Mouse (Mus musculus) hindbrain, embryonic 11.5 days (tissue): Measurements from ENCODE around the gene Celf2. TPM values are rescaled to one million over a fixed set of nuclear protein-coding genes. Genes with fewer than 3 reads are reported as not detected.
"Not testable (repeated sequence)": the region's sequence is repeated elsewhere in the genome, so short reads cannot be mapped to it uniquely, and the experiment has no call there.

Experiments
- ATAC-seq: fragments of 200-750 bp; cut with Nextera tagmentation; 2 replicates; pipeline ENCODE4 v1.8.0; 2017; ENCODE audit warnings: mild to moderate bottlenecking, moderate TSS enrichment, moderate library complexity; ENCODE audit not compliant: low FRiP score
- DNase-seq: peaks from one replicate; pipeline ENCODE4 v3.0.0-alpha.2; 2015; ENCODE audit warnings: low spot score
- H3K27ac ChIP-seq: fragments of 300-500 bp; sonication (generic); 2 replicates; pipeline ENCODE4 v1.5.1; 2014; ENCODE audit warnings: mild to moderate bottlenecking, low read depth, low read length
- H3K27me3 ChIP-seq: fragments of 300-500 bp; sonication (generic); 2 replicates; pipeline ENCODE4 v1.6.1; 2014; ENCODE audit warnings: mild to moderate bottlenecking, low read length, moderate library complexity, mixed read lengths; ENCODE audit not compliant: control insufficient read depth, insufficient read depth
- H3K36me3 ChIP-seq: fragments of 300-500 bp; sonication (generic); 2 replicates; pipeline ENCODE4 v1.6.1; 2014; ENCODE audit warnings: mild to moderate bottlenecking, low read length, moderate library complexity, mixed read lengths; ENCODE audit not compliant: control insufficient read depth, insufficient read depth
- H3K4me1 ChIP-seq: fragments of 300-500 bp; sonication (generic); replicated peaks from 2 replicates; pipeline ENCODE4 v1.6.1; 2014; ENCODE audit warnings: low read length, mixed read lengths; ENCODE audit not compliant: control insufficient read depth, insufficient read depth
- H3K4me2 ChIP-seq: fragments of 300-500 bp; sonication (generic); replicated peaks from 2 replicates; pipeline ENCODE4 v1.6.1; 2014; ENCODE audit warnings: mild to moderate bottlenecking, low read depth, low read length
- H3K4me3 ChIP-seq: fragments of 300-500 bp; sonication (generic); 2 replicates; pipeline ENCODE4 v1.5.1; 2014; ENCODE audit warnings: low read depth, low read length
- H3K9ac ChIP-seq: fragments of 300-500 bp; sonication (generic); 2 replicates; pipeline ENCODE4 v1.6.1; 2014; ENCODE audit warnings: low read depth, low read length
- H3K9me3 ChIP-seq: fragments of 300-500 bp; sonication (generic); 2 replicates; pipeline ENCODE4 v1.6.1; 2016; ENCODE audit warnings: low read length; ENCODE audit not compliant: control insufficient read depth
- WGBS: fragments of 180-500 bp; shearing (Covaris S2); extraction: QIAGEN DNeasy Blood & Tissue Kit; methylation state at CpG from one replicate; pipeline ENCODE4 v1.1.7; 2014; 5-methylcytosine and 5-hydroxymethylcytosine counted together
- polyA plus RNA-seq: library from polyadenylated mRNA; unstranded; fragments of >200 nt; fragmentation: Nextera tagmentation; extraction: Ambion mirVana; gene quantifications from 2 replicates; pipeline ENCODE4 v1.2.1, GENCODE M21; 2014

Gene Celf2
- polyA plus RNA-seq, 1 experiment from 2014 or later, result 82.4 TPM

GRCm38 (mm10) chr2:7273214-7273613 is 236.1 kb downstream of the Celf2 start:
- 59% methylated on average over 4 of the region's 4 CpGs for WGBS
- no peak for ATAC-seq
- no peaks in the 10 kb centered on the region for H3K9me3 ChIP-seq
- H3K9ac ChIP-seq, result no peak overlapping the region
- DNase-seq, result no peak
- no peak overlapping the region for H3K4me2 ChIP-seq
- H3K36me3 ChIP-seq, result no peaks in the 10 kb centered on the region
- H3K27me3 ChIP-seq, result no peaks in the 10 kb centered on the region
- H3K27ac ChIP-seq, result no peak overlapping the region
- no peak overlapping the region for H3K4me3 ChIP-seq
- H3K4me1 ChIP-seq, result no peaks in the 10 kb centered on the region

- H3K4me3 ChIP-seq, result no peak overlapping the region
- H3K9me3 ChIP-seq, result no peaks in the 10 kb centered on the region
- H3K4me2 ChIP-seq, result no peak overlapping the region
- ATAC-seq (no peak), DNase-seq (no peak)
- no peaks in the 10 kb centered on the region for H3K4me1 ChIP-seq
- H3K27me3 ChIP-seq, result no peaks in the 10 kb centered on the region
- no peaks in the 10 kb centered on the region for H3K36me3 ChIP-seq
- WGBS, result 84% methylated on average over 7 of the region's 7 CpGs
- H3K27ac ChIP-seq, result no peak overlapping the region
- H3K9ac ChIP-seq, result no peak overlapping the region
Observed at GRCm38 (mm10) chr2:7270051-7270450, 239.3 kb downstream of the Celf2 start.

- Histone ChIP-seq H3K4me1 (no peaks in the 10 kb centered on the region), H3K4me2 (no peak overlapping the region), H3K4me3 (no peak overlapping the region), H3K27me3 (no peaks in the 10 kb centered on the region), H3K9ac (no peak overlapping the region), H3K9me3 (no peaks in the 10 kb centered on the region), H3K27ac (no peak overlapping the region), H3K36me3 (no peaks in the 10 kb centered on the region)
- ATAC-seq (no peak), DNase-seq (no peak)
- WGBS, result 95% methylated on average over 4 of the region's 4 CpGs
Observed at GRCm38 (mm10) chr2:7267166-7267565, 242.2 kb downstream of the Celf2 start.

- not testable (repeated sequence) for H3K4me3 ChIP-seq, DNase-seq, H3K27me3 ChIP-seq
Observed at GRCm38 (mm10) chr2:7262668-7263067, 246.7 kb downstream of the Celf2 start.

GRCm38 (mm10) chr2:7260186-7260585 is 249.2 kb downstream of the Celf2 start:
- no peak for DNase-seq
- H3K27me3 ChIP-seq, result no peaks in the 10 kb centered on the region
- 88% methylated on average over 4 of the region's 4 CpGs for WGBS
- H3K27ac ChIP-seq, result no peak overlapping the region
- no peak overlapping the region for H3K9ac ChIP-seq
- ATAC-seq, result no peak
- no peak overlapping the region for H3K4me3 ChIP-seq
- H3K4me1 ChIP-seq, result no peaks in the 10 kb centered on the region
- no peaks in the 10 kb centered on the region for H3K36me3 ChIP-seq
- no peak overlapping the region for H3K4me2 ChIP-seq
- H3K9me3 ChIP-seq, result no peaks in the 10 kb centered on the region

More at GRCm38 (mm10) chr2:7262668-7263067, 246.7 kb downstream of the Celf2 start:
- H3K4me1 ChIP-seq, H3K36me3 ChIP-seq, H3K9me3 ChIP-seq, H3K4me2 ChIP-seq, ATAC-seq, H3K27ac ChIP-seq, H3K9ac ChIP-seq: not testable (repeated sequence)

- Histone ChIP-seq H3K27ac (no peak overlapping the region), H3K9ac (no peak overlapping the region), H3K4me1 (no peaks in the 10 kb centered on the region), H3K4me2 (no peak overlapping the region), H3K9me3 (no peaks in the 10 kb centered on the region), H3K4me3 (no peak overlapping the region), H3K27me3 (no peaks in the 10 kb centered on the region), H3K36me3 (no peaks in the 10 kb centered on the region)
- DNase-seq, result no peak
- ATAC-seq, result no peak
- WGBS, result 93% methylated on average over 4 of the region's 4 CpGs
Observed at GRCm38 (mm10) chr2:7259616-7260015, 249.7 kb downstream of the Celf2 start.

GRCm38 (mm10) chr2:7256023-7256422 is 253.3 kb downstream of the Celf2 start:
- H3K9me3 ChIP-seq, result no peaks in the 10 kb centered on the region
- WGBS, result 89% methylated on average over 1 of the region's 1 CpGs
- no peaks in the 10 kb centered on the region for H3K36me3 ChIP-seq
- no peak overlapping the region for H3K27ac ChIP-seq
- no peaks in the 10 kb centered on the region for H3K27me3 ChIP-seq
- ATAC-seq (no peak), DNase-seq (no peak)
- H3K4me3 ChIP-seq, result no peak overlapping the region
- no peak overlapping the region for H3K9ac ChIP-seq
- no peak overlapping the region for H3K4me2 ChIP-seq
- no peaks in the 10 kb centered on the region for H3K4me1 ChIP-seq

- no peaks in the 10 kb centered on the region for H3K4me1 ChIP-seq
- no peaks in the 10 kb centered on the region for H3K9me3 ChIP-seq
- no peak overlapping the region for H3K9ac ChIP-seq
- no peak overlapping the region for H3K27ac ChIP-seq
- H3K4me3 ChIP-seq, result no peak overlapping the region
- no peaks in the 10 kb centered on the region for H3K36me3 ChIP-seq
- no peak for DNase-seq
- WGBS, result 84% methylated on average over 3 of the region's 3 CpGs
- no peak for ATAC-seq
- H3K4me2 ChIP-seq, result no peak overlapping the region
- H3K27me3 ChIP-seq, result no peaks in the 10 kb centered on the region
Observed at GRCm38 (mm10) chr2:7255386-7255785, 254.0 kb downstream of the Celf2 start.

GRCm38 (mm10) chr2:7250314-7250713 is 259.0 kb downstream of the Celf2 start:
- Histone ChIP-seq H3K9ac (no peak overlapping the region), H3K4me2 (no peak overlapping the region), H3K9me3 (no peaks in the 10 kb centered on the region), H3K4me1 (no peaks in the 10 kb centered on the region), H3K4me3 (no peak overlapping the region), H3K27ac (no peak overlapping the region), H3K27me3 (no peaks in the 10 kb centered on the region), H3K36me3 (no peaks in the 10 kb centered on the region)
- WGBS, result 78% methylated on average over 2 of the region's 2 CpGs
- no peak for DNase-seq
- ATAC-seq, result no peak
